Mouse (Mus musculus) hindbrain, embryonic 11.5 days (tissue): ENCODE results near the gene Bcl2l12. TPM values are rescaled to one million over a fixed set of nuclear protein-coding genes. Genes with fewer than 3 reads are reported as not detected.

Experiments
- ATAC-seq: fragments of 200-750 bp; cut with Nextera tagmentation; 2 replicates; pipeline ENCODE4 v1.8.0; 2017; ENCODE audit warnings: mild to moderate bottlenecking, moderate TSS enrichment, moderate library complexity; ENCODE audit not compliant: low FRiP score
- DNase-seq: peaks from one replicate; pipeline ENCODE4 v3.0.0-alpha.2; 2015; ENCODE audit warnings: low spot score
- H3K27ac ChIP-seq: fragments of 300-500 bp; sonication (generic); 2 replicates; pipeline ENCODE4 v1.5.1; 2014; ENCODE audit warnings: mild to moderate bottlenecking, low read depth, low read length
- H3K27me3 ChIP-seq: fragments of 300-500 bp; sonication (generic); 2 replicates; pipeline ENCODE4 v1.6.1; 2014; ENCODE audit warnings: mild to moderate bottlenecking, low read length, moderate library complexity, mixed read lengths; ENCODE audit not compliant: control insufficient read depth, insufficient read depth
- H3K36me3 ChIP-seq: fragments of 300-500 bp; sonication (generic); 2 replicates; pipeline ENCODE4 v1.6.1; 2014; ENCODE audit warnings: mild to moderate bottlenecking, low read length, moderate library complexity, mixed read lengths; ENCODE audit not compliant: control insufficient read depth, insufficient read depth
- H3K4me1 ChIP-seq: fragments of 300-500 bp; sonication (generic); replicated peaks from 2 replicates; pipeline ENCODE4 v1.6.1; 2014; ENCODE audit warnings: low read length, mixed read lengths; ENCODE audit not compliant: control insufficient read depth, insufficient read depth
- H3K4me2 ChIP-seq: fragments of 300-500 bp; sonication (generic); replicated peaks from 2 replicates; pipeline ENCODE4 v1.6.1; 2014; ENCODE audit warnings: mild to moderate bottlenecking, low read depth, low read length
- H3K4me3 ChIP-seq: fragments of 300-500 bp; sonication (generic); 2 replicates; pipeline ENCODE4 v1.5.1; 2014; ENCODE audit warnings: low read depth, low read length
- H3K9ac ChIP-seq: fragments of 300-500 bp; sonication (generic); 2 replicates; pipeline ENCODE4 v1.6.1; 2014; ENCODE audit warnings: low read depth, low read length
- H3K9me3 ChIP-seq: fragments of 300-500 bp; sonication (generic); 2 replicates; pipeline ENCODE4 v1.6.1; 2016; ENCODE audit warnings: low read length; ENCODE audit not compliant: control insufficient read depth
- WGBS: fragments of 180-500 bp; shearing (Covaris S2); extraction: QIAGEN DNeasy Blood & Tissue Kit; methylation state at CpG from one replicate; pipeline ENCODE4 v1.1.7; 2014; 5-methylcytosine and 5-hydroxymethylcytosine counted together
- polyA plus RNA-seq: library from polyadenylated mRNA; unstranded; fragments of >200 nt; fragmentation: Nextera tagmentation; extraction: Ambion mirVana; gene quantifications from 2 replicates; pipeline ENCODE4 v1.2.1, GENCODE M21; 2014

Bcl2l12 gene
- polyA plus RNA-seq, 1 experiment from 2014 or later = 56.8 TPM

DNA sequence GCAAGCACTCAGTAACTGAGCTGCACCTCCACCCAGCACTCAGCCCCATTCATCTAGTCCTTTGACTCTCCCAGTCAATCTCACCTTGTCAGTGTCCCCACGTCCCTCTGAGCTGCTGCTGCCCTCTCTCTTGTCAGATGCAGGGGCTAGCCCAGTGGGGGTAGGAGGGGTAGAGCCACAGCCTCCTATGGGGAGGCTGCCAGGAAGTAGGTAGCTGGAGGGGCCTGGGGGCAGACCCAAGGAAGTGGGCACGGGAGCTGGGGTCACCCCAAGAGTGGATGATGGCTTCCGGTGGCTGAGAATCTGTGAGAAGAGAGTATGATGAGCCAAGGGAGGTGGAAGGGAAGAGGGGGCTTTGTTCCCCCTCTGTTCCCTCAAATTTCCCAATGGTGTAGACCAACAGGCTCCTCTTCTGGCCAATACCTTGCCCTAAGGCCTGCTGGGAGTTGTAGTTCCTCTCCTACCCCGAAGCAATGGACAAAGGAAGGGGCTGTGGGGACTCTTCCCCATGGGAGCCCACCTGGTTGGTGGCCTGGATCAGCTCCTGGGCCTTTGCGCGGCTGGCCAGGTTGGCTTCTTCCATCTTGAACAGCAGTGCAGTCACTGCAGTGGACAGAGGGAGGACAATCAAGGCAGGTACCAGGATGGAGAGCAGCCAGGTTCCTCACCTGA is 6.9 kb upstream of the Bcl2l12 start:
- no peak overlapping the region for H3K9ac ChIP-seq
- WGBS = 86% methylated on average over 6 of the region's 6 CpGs
- no peak overlapping the region for H3K4me2 ChIP-seq
- no peaks in the 10 kb centered on the region for H3K27me3 ChIP-seq
- no peak overlapping the region for H3K4me3 ChIP-seq
- no peaks in the 10 kb centered on the region for H3K9me3 ChIP-seq
- H3K4me1 ChIP-seq = no peaks in the 10 kb centered on the region
- ATAC-seq = no peak
- H3K27ac ChIP-seq = no peak overlapping the region
- no peak for DNase-seq
- H3K36me3 ChIP-seq = peaks cover 37% of the 10 kb centered on the region

DNA sequence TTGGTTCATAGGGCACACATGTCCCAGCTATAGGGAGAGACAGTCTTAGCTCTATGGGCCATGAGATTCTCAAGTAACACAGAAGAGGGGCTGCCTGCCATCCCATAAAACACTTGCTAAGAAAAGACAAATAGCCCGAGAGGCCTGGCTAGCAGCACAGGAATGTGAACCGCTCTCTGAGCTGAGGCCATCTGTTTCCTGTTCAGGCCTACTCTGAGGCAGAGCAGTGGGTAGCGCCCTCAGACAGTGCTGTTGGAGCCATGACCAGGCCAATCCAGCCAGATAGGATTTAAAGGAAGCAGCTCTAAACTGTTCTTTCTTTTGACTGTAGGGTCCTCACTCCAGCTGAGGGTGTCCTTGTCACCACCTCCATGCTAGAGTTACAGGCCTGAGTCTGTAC is 6.0 kb upstream of the Bcl2l12 start:
- no peak for ATAC-seq
- Histone ChIP-seq H3K4me3 (no peak overlapping the region), H3K9ac (no peak overlapping the region), H3K9me3 (no peaks in the 10 kb centered on the region), H3K27ac (no peak overlapping the region), H3K27me3 (no peaks in the 10 kb centered on the region), H3K4me2 (no peak overlapping the region), H3K36me3 (peaks cover 33% of the 10 kb centered on the region), H3K4me1 (no peaks in the 10 kb centered on the region)
- WGBS = 83% methylated on average over 3 of the region's 3 CpGs
- no peak for DNase-seq

- no peak for ATAC-seq
- WGBS = 98% methylated on average over 7 of the region's 7 CpGs
Measured at GRCm38 (mm10) chr7:45002440-45002839, 3.9 kb upstream of the Bcl2l12 start.

DNA sequence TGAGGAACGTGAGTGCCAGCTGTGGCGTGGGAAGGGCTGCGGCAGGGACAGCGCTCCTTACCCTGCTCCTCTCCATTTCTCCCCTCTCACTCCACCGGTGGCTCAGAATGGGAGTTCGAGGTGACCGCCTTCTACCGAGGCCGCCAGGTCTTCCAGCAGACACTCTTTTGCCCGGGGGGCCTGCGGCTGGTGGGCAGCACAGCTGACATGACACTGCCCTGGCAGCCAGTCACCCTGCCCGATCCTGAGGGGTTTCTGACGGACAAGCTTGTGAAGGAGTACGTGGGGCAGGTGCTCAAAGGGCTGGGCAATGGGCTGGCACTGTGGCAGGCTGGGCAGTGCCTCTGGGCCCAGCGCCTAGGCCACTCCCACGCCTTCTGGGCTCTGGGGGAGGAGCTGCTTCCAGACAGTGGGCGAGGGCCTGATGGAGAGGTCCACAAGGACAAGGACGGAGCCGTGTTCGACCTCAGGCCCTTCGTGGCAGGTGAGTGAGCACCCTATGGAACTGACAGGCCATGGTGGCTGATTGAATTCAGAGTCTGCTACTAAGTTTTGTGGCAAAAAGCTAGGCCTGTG is 2.1 kb upstream of the Bcl2l12 start:
- H3K27ac ChIP-seq = no peak overlapping the region
- H3K9me3 ChIP-seq = no peaks in the 10 kb centered on the region
- peaks cover 14% of the 10 kb centered on the region for H3K36me3 ChIP-seq
- no peak for ATAC-seq
- no peaks in the 10 kb centered on the region for H3K27me3 ChIP-seq
- H3K4me1 ChIP-seq = peaks cover 3% of the 10 kb centered on the region
- no peak overlapping the region for H3K9ac ChIP-seq
- no peak overlapping the region for H3K4me2 ChIP-seq
- H3K4me3 ChIP-seq = no peak overlapping the region
- DNase-seq = no peak
- 90% methylated on average over 21 of the region's 21 CpGs for WGBS

More at GRCm38 (mm10) chr7:45002440-45002839, 3.9 kb upstream of the Bcl2l12 start:
- Histone ChIP-seq H3K4me1 (no peaks in the 10 kb centered on the region), H3K36me3 (peaks cover 23% of the 10 kb centered on the region), H3K9me3 (no peaks in the 10 kb centered on the region), H3K9ac (no peak overlapping the region), H3K27ac (no peak overlapping the region), H3K4me3 (no peak overlapping the region), H3K4me2 (no peak overlapping the region), H3K27me3 (no peaks in the 10 kb centered on the region)
- DNase-seq = no peak

DNA sequence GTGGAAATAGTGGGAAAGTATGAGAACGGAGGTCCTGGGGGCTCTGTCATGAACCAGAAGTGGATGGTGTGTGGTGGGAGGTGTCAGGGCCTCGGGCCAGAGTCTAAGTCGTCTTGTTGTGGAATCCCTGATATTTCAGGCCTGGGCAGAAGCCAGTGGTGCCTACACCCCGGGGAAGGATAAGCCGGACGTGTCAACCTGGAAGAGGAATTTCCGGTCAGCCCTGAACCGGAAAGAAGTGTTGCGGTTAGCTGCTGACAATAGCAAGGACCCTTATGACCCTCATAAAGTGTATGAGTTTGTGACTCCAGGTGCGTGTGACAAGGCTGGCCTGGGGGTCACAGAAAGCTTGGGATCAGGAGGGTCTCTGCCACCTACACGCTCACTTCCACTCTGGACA is 1.2 kb upstream of the Bcl2l12 start:
- no peak overlapping the region for H3K27ac ChIP-seq
- no peaks in the 10 kb centered on the region for H3K27me3 ChIP-seq
- no peaks in the 10 kb centered on the region for H3K9me3 ChIP-seq
- 84% methylated on average over 11 of the region's 11 CpGs for WGBS
- H3K36me3 ChIP-seq = peaks cover 11% of the 10 kb centered on the region
- DNase-seq = no peak
- no peak for ATAC-seq
- no peak overlapping the region for H3K9ac ChIP-seq
- no peak overlapping the region; the same call in 1 of the 2 replicates for H3K4me3 ChIP-seq
- H3K4me1 ChIP-seq = peaks cover 3% of the 10 kb centered on the region
- no peak overlapping the region for H3K4me2 ChIP-seq

GRCm38 (mm10) chr7:44997940-44998428 is 528 bp downstream of the Bcl2l12 start:
- WGBS = 4% methylated on average over 15 of the region's 15 CpGs
- peak overlapping the region; percentile 69 for H3K4me3 ChIP-seq
- peak; percentile 15 for ATAC-seq
- peak overlapping the region; percentile 69 for H3K9ac ChIP-seq
- peak overlapping the region; percentile 65 for H3K27ac ChIP-seq
- H3K9me3 ChIP-seq = no peaks in the 10 kb centered on the region
- H3K36me3 ChIP-seq = peaks cover 11% of the 10 kb centered on the region
- no peak for DNase-seq
- peaks cover 3% of the 10 kb centered on the region for H3K4me1 ChIP-seq
- no peaks in the 10 kb centered on the region for H3K27me3 ChIP-seq
- peak overlapping the region; percentile 89 for H3K4me2 ChIP-seq

GRCm38 (mm10) chr7:44997231-44997939 is 1.1 kb downstream of the Bcl2l12 start, which contains the start of gene Irf3:
Gene Irf3 (plus strand): TSS chr7:44997648.
- peak; percentile 96 for DNase-seq
- H3K4me2 ChIP-seq = peak within 1 kb of the TSS; percentile 89
- no peaks in the 10 kb centered on the region for H3K27me3 ChIP-seq
- peak within 1 kb of the TSS; percentile 69 for H3K4me3 ChIP-seq
- H3K9ac ChIP-seq = peak within 1 kb of the TSS; percentile 69
- peaks cover 11% of the 10 kb centered on the region for H3K36me3 ChIP-seq
- whole genome bisulfite sequencing = under 1% methylated on average over 43 of the region's 43 CpGs
- H3K9me3 ChIP-seq = no peaks in the 10 kb centered on the region
- peaks cover 3% of the 10 kb centered on the region for H3K4me1 ChIP-seq
- peak within 1 kb of the TSS; percentile 65 for H3K27ac ChIP-seq
- ATAC-seq = peak; percentile 92

DNA sequence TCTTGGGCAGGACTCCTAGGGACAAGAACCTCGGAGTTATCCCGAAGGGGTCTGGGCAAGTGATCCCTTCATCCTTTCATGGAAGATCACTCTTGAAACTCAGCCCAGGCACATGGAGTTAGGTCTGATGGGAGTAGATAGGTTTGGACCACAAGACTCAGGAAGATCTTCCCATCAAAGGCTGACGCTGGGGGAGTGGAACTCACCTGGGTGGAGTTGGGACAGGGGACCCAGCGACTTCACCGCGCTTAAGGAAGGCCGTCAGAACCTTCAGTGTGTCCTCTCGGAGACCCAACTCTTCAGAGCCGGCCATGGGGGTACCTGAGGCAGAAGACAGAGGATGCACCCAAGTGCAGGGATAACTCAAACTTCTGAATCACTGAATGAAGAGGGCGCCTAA is 1.8 kb downstream of the Bcl2l12 start:
- Histone ChIP-seq H3K9ac (peak overlapping the region; percentile 69), H3K4me2 (peak overlapping the region; percentile 78), H3K36me3 (peaks cover 7% of the 10 kb centered on the region), H3K4me3 (peak overlapping the region; percentile 69), H3K4me1 (peaks cover 3% of the 10 kb centered on the region), H3K27me3 (no peaks in the 10 kb centered on the region), H3K27ac (no peak overlapping the region), H3K9me3 (no peaks in the 10 kb centered on the region)
- DNase-seq (no peak), ATAC-seq (no peak)
- WGBS = 12% methylated on average over 10 of the region's 10 CpGs
